Mouse (Mus musculus): Measurements from ENCODE around the gene Epo. TPM values are rescaled to one million over a fixed set of nuclear protein-coding genes. Genes with fewer than 3 reads are reported as not detected.

Epo gene
- polyA plus RNA-seq, 1 experiment: not detected

DNA sequence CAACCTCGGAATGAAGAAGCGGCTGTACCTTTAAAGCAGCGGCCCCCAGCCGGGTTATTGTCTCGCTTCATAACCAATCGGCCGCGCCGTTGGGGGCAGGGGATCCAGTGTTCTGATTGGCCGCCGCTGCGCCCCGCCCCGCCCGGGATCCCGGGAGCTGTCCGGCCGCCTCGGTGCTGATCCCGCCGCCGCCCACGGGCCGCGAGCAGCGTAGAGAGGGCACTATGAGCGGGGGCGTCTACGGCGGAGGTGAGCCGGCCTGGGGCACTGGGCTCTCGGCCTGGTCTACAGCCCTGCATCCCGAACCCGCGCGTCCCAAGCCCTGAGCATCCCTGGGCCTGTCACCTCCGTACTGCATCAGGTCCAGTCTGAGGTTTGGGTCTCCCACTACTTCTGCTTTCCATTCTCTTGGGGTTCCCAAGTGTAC is 20.4 kb upstream of the Epo start, which contains the start of gene Actl6b:
TSS of gene Actl6b (plus strand) at position 107 of the 427 bp plus-strand sequence.
- H3K36me3 ChIP-seq (ENCODE audit: control insufficient read depth, insufficient read depth, low read length): no peaks in the 10 kb centered on the region
- H3K27me3 ChIP-seq (ENCODE audit: control insufficient read depth, insufficient read depth, low read length): no peaks in the 10 kb centered on the region
- peak within 1 kb of the TSS; percentile 41 for H3K4me3 ChIP-seq (ENCODE audit: control insufficient read depth, low read depth, low read length)
- H3K4me1 ChIP-seq (ENCODE audit: control insufficient read depth, insufficient read depth, low read length): peaks cover 7% of the 10 kb centered on the region
- TF ChIP-seq POLR2A (IDR thresholded peaks at IDR 0.05; ENCODE audit: control insufficient read depth, low read depth, low read length): no peak
- TF ChIP-seq CTCF (IDR thresholded peaks at IDR 0.05; ENCODE audit: control insufficient read depth, insufficient read depth, insufficient replicate concordance, low read depth, low read length): no peak
- H3K27ac ChIP-seq (ENCODE audit: control insufficient read depth, insufficient read depth, low read depth, low read length): no peak within 1 kb of the TSS

DNA sequence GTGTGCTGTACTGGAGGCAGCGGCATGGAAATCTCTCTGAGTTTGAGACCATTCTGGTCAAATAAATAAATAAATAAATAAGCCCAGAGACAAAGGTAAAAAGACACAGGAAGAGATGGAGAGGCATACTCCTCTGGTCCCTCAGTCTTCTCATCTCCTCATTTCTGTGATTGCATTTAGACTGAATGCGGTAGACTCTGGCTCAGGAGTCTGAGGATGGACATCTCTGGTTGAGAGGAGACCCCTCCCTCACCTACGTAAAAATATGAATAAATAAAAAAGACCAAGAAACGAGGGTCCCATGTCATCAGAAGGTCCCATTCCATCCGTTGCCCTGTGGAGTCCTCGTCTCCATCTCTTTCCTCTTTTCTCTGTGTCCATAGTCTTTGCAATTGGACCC is 20.0 kb upstream of the Epo start:
- no peaks in the 10 kb centered on the region for H3K36me3 ChIP-seq (ENCODE audit: control insufficient read depth, insufficient read depth, low read length)
- H3K27me3 ChIP-seq (ENCODE audit: control insufficient read depth, insufficient read depth, low read length): no peaks in the 10 kb centered on the region
- H3K4me1 ChIP-seq (ENCODE audit: control insufficient read depth, insufficient read depth, low read length): peaks cover 7% of the 10 kb centered on the region
- peak overlapping the region; percentile 41 for H3K4me3 ChIP-seq (ENCODE audit: control insufficient read depth, low read depth, low read length)
- TF ChIP-seq CTCF (IDR thresholded peaks at IDR 0.05; ENCODE audit: control insufficient read depth, insufficient read depth, insufficient replicate concordance, low read depth, low read length) (no peak), POLR2A (IDR thresholded peaks at IDR 0.05; ENCODE audit: control insufficient read depth, low read depth, low read length) (no peak)
- H3K27ac ChIP-seq (ENCODE audit: control insufficient read depth, insufficient read depth, low read depth, low read length): no peak overlapping the region

- no peaks in the 10 kb centered on the region for H3K36me3 ChIP-seq (ENCODE audit: control insufficient read depth, insufficient read depth, low read length)
- TF ChIP-seq CTCF (IDR thresholded peaks at IDR 0.05; ENCODE audit: control insufficient read depth, insufficient read depth, insufficient replicate concordance, low read depth, low read length) (no peak), POLR2A (IDR thresholded peaks at IDR 0.05; ENCODE audit: control insufficient read depth, low read depth, low read length) (no peak)
- H3K27ac ChIP-seq (ENCODE audit: control insufficient read depth, insufficient read depth, low read depth, low read length): no peak overlapping the region
- no peak overlapping the region for H3K4me3 ChIP-seq (ENCODE audit: control insufficient read depth, low read depth, low read length)
- no peaks in the 10 kb centered on the region for H3K27me3 ChIP-seq (ENCODE audit: control insufficient read depth, insufficient read depth, low read length)
- H3K4me1 ChIP-seq (ENCODE audit: control insufficient read depth, insufficient read depth, low read length): peaks cover 7% of the 10 kb centered on the region
Observed at GRCm38 (mm10) chr5:137551119-137551518, 18.1 kb upstream of the Epo start.

GRCm38 (mm10) chr5:137549840-137550239 is 16.8 kb upstream of the Epo start:
- H3K27ac ChIP-seq (ENCODE audit: control insufficient read depth, insufficient read depth, low read depth, low read length): no peak overlapping the region
- no peak overlapping the region for H3K4me3 ChIP-seq (ENCODE audit: control insufficient read depth, low read depth, low read length)
- H3K4me1 ChIP-seq (ENCODE audit: control insufficient read depth, insufficient read depth, low read length): peaks cover 7% of the 10 kb centered on the region
- no peaks in the 10 kb centered on the region for H3K36me3 ChIP-seq (ENCODE audit: control insufficient read depth, insufficient read depth, low read length)
- TF ChIP-seq CTCF (IDR thresholded peaks at IDR 0.05; ENCODE audit: control insufficient read depth, insufficient read depth, insufficient replicate concordance, low read depth, low read length): no peak
- TF ChIP-seq POLR2A (IDR thresholded peaks at IDR 0.05; ENCODE audit: control insufficient read depth, low read depth, low read length): no peak
- no peaks in the 10 kb centered on the region for H3K27me3 ChIP-seq (ENCODE audit: control insufficient read depth, insufficient read depth, low read length)

- H3K36me3 ChIP-seq (ENCODE audit: control insufficient read depth, insufficient read depth, low read length): no peaks in the 10 kb centered on the region
- TF ChIP-seq CTCF (IDR thresholded peaks at IDR 0.05; ENCODE audit: control insufficient read depth, insufficient read depth, insufficient replicate concordance, low read depth, low read length) (no peak), POLR2A (IDR thresholded peaks at IDR 0.05; ENCODE audit: control insufficient read depth, low read depth, low read length) (no peak)
- no peaks in the 10 kb centered on the region for H3K27me3 ChIP-seq (ENCODE audit: control insufficient read depth, insufficient read depth, low read length)
- no peaks in the 10 kb centered on the region for H3K4me1 ChIP-seq (ENCODE audit: control insufficient read depth, insufficient read depth, low read length)
- no peak overlapping the region for H3K4me3 ChIP-seq (ENCODE audit: control insufficient read depth, low read depth, low read length)
- H3K27ac ChIP-seq (ENCODE audit: control insufficient read depth, insufficient read depth, low read depth, low read length): no peak overlapping the region
Observed at GRCm38 (mm10) chr5:137545596-137545995, 12.6 kb upstream of the Epo start.

- Histone ChIP-seq H3K4me3 (ENCODE audit: control insufficient read depth, low read depth, low read length) (no peak overlapping the region), H3K4me1 (ENCODE audit: control insufficient read depth, insufficient read depth, low read length) (no peaks in the 10 kb centered on the region), H3K27ac (ENCODE audit: control insufficient read depth, insufficient read depth, low read depth, low read length) (no peak overlapping the region), H3K27me3 (ENCODE audit: control insufficient read depth, insufficient read depth, low read length) (no peaks in the 10 kb centered on the region), H3K36me3 (ENCODE audit: control insufficient read depth, insufficient read depth, low read length) (no peaks in the 10 kb centered on the region)
- no peak for TF ChIP-seq POLR2A (IDR thresholded peaks at IDR 0.05; ENCODE audit: control insufficient read depth, low read depth, low read length)
- TF ChIP-seq CTCF (IDR thresholded peaks at IDR 0.05; ENCODE audit: control insufficient read depth, insufficient read depth, insufficient replicate concordance, low read depth, low read length): no peak
Observed at GRCm38 (mm10) chr5:137544926-137545325, 11.9 kb upstream of the Epo start.

GRCm38 (mm10) chr5:137541768-137542540 is 8.9 kb upstream of the Epo start:
- Histone ChIP-seq H3K4me1 (ENCODE audit: control insufficient read depth, insufficient read depth, low read length) (no peaks in the 10 kb centered on the region), H3K36me3 (ENCODE audit: control insufficient read depth, insufficient read depth, low read length) (no peaks in the 10 kb centered on the region), H3K27ac (ENCODE audit: control insufficient read depth, insufficient read depth, low read depth, low read length) (no peak overlapping the region), H3K27me3 (ENCODE audit: control insufficient read depth, insufficient read depth, low read length) (no peaks in the 10 kb centered on the region), H3K4me3 (ENCODE audit: control insufficient read depth, low read depth, low read length) (no peak overlapping the region)
- TF ChIP-seq CTCF (IDR thresholded peaks at IDR 0.05; ENCODE audit: control insufficient read depth, insufficient read depth, insufficient replicate concordance, low read depth, low read length) (no peak), POLR2A (IDR thresholded peaks at IDR 0.05; ENCODE audit: control insufficient read depth, low read depth, low read length) (no peak)
